Mouse (Mus musculus): ENCODE measurements around the gene Dcaf5.
A peak's percentile ranks its signal among the peaks of the same experiment; 100 is the strongest.

DNA sequence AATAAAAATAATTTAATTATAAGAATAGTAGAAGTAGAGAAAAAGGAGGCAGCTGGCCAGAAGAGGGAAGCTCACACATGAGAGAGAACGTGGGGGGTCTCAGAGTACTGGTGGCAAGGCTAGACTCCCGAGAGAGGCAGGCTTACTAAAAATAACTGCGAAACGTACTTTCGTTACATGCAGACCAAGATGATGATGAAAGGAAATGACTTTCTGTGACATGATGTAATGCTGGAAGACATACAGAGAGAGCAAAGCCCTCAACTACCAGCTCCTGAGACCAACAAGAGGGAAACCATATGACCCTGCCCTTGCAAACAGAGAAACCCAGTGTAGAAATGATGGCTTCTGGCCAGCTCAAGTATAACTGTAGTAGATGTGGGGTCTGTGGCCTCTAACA lies 76.1 kb downstream of the Dcaf5 start:
- peak; percentile 89 for TF ChIP-seq MEF2A (IDR thresholded peaks at IDR 0.05; ENCODE audit: borderline replicate concordance, low read depth, low read length)
- TF ChIP-seq CTCF (conservative IDR thresholded peaks at IDR 0.05 in 1 of 2, IDR thresholded peaks at IDR 0.05 in 1 of 2; ENCODE audit: low read depth in 2 of 2, low read length in 2 of 2), result no peak
- no peak for TF ChIP-seq E2F4 (IDR thresholded peaks at IDR 0.05; ENCODE audit: insufficient replicate concordance, low read depth, low read length)
- TF ChIP-seq EP300 (IDR thresholded peaks at IDR 0.05; ENCODE audit: low read length), result no peak; the same call in 1 of the 2 replicates
- TF ChIP-seq POLR2A (IDR thresholded peaks at IDR 0.05; ENCODE audit: low read depth, low read length), result no peak
- TF ChIP-seq POLR2AphosphoS2 (IDR thresholded peaks at IDR 0.05; ENCODE audit: low read depth, low read length), result no peak
- no peak for TF ChIP-seq MAFK (IDR thresholded peaks at IDR 0.05; ENCODE audit: insufficient replicate concordance, low read length)
- TF ChIP-seq IRF4 (IDR thresholded peaks at IDR 0.05; ENCODE audit: low read depth, low read length), result peak; percentile 79

Measured in CH12.LX (cell line).